Mouse (Mus musculus): Measurements from ENCODE around the gene Col6a1. TPM values are rescaled to one million over a fixed set of nuclear protein-coding genes. Genes with fewer than 3 reads are reported as not detected.
A peak's percentile ranks its signal among the peaks of the same experiment; 100 is the strongest.
"Not testable (repeated sequence)": the region's sequence is repeated elsewhere in the genome, so short reads cannot be mapped to it uniquely, and the experiment has no call there.

Gene Col6a1
- 149 and 152 TPM in 2 replicates for polyA plus RNA-seq (2015; fragmentation: Nextera tagmentation; extraction: Ambion mirVana)

- Histone ChIP-seq H3K4me1 (peaks cover 55% of the 10 kb centered on the region), H3K9ac (peak within 1 kb of the TSS; percentile 73), H3K27me3 (no peaks in the 10 kb centered on the region), H3K36me3 (peaks cover 27% of the 10 kb centered on the region), H3K9me3 (no peaks in the 10 kb centered on the region), H3K4me2 (replicated peaks) (peak within 1 kb of the TSS; percentile 74), H3K27ac (peak within 1 kb of the TSS; percentile 82), H3K4me3 (peak within 1 kb of the TSS; percentile 49)
- ATAC-seq (ENCODE audit: low FRiP score, low read depth), result peak; percentile 62
- 19% methylated on average over 9 of the region's 9 CpGs for WGBS
These were observed at the start of gene Col6a1 for GRCm38 (mm10) chr10:76725682-76726285. TSS of gene Col6a1 (minus strand) at chr10:76726168.

GRCm38 (mm10) chr10:76771624-76772023, 45.7 kb upstream of the Col6a1 start:
- no peak overlapping the region for H3K4me2 ChIP-seq (replicated peaks)
- H3K27ac ChIP-seq, result no peak overlapping the region
- no peaks in the 10 kb centered on the region for H3K4me1 ChIP-seq
- H3K36me3 ChIP-seq, result peaks cover 12% of the 10 kb centered on the region
- H3K27me3 ChIP-seq, result no peaks in the 10 kb centered on the region
- ATAC-seq (ENCODE audit: low FRiP score, low read depth), result no peak
- H3K4me3 ChIP-seq, result no peak overlapping the region
- 92% methylated on average over 3 of the region's 3 CpGs for WGBS
- H3K9me3 ChIP-seq, result no peaks in the 10 kb centered on the region
- no peak overlapping the region for H3K9ac ChIP-seq

- Histone ChIP-seq H3K4me1 (no peaks in the 10 kb centered on the region), H3K4me2 (replicated peaks) (no peak overlapping the region), H3K9ac (no peak overlapping the region), H3K27me3 (no peaks in the 10 kb centered on the region), H3K4me3 (no peak overlapping the region), H3K9me3 (no peaks in the 10 kb centered on the region), H3K27ac (no peak overlapping the region), H3K36me3 (peaks cover 16% of the 10 kb centered on the region)
- ATAC-seq (ENCODE audit: low FRiP score, low read depth), result no peak
- WGBS, result 64% methylated on average over 5 of the region's 5 CpGs
These were observed 45.1 kb upstream of the Col6a1 start for GRCm38 (mm10) chr10:76771086-76771485.

- H3K4me1 ChIP-seq, result no peaks in the 10 kb centered on the region
These were observed 43.6 kb upstream of the Col6a1 start for GRCm38 (mm10) chr10:76769581-76769980.

GRCm38 (mm10) chr10:76766196-76766595, 40.2 kb upstream of the Col6a1 start:
- no peaks in the 10 kb centered on the region for H3K4me1 ChIP-seq
- no peaks in the 10 kb centered on the region for H3K27me3 ChIP-seq
- 79% methylated on average over 1 of the region's 1 CpGs for WGBS
- H3K27ac ChIP-seq, result no peak overlapping the region
- ATAC-seq (ENCODE audit: low FRiP score, low read depth), result no peak
- no peak overlapping the region for H3K9ac ChIP-seq
- no peak overlapping the region for H3K4me3 ChIP-seq
- no peak overlapping the region for H3K4me2 ChIP-seq (replicated peaks)
- peaks cover 18% of the 10 kb centered on the region; the same call in 1 of the 2 replicates for H3K36me3 ChIP-seq
- no peaks in the 10 kb centered on the region for H3K9me3 ChIP-seq

More at GRCm38 (mm10) chr10:76769581-76769980, 43.6 kb upstream of the Col6a1 start:
- H3K9me3 ChIP-seq, result no peaks in the 10 kb centered on the region
- peaks cover 21% of the 10 kb centered on the region for H3K36me3 ChIP-seq
- H3K27ac ChIP-seq, result no peak overlapping the region
- no peak overlapping the region for H3K4me2 ChIP-seq (replicated peaks)
- no peaks in the 10 kb centered on the region for H3K27me3 ChIP-seq
- no peak for ATAC-seq (ENCODE audit: low FRiP score, low read depth)
- H3K9ac ChIP-seq, result no peak overlapping the region
- no peak overlapping the region for H3K4me3 ChIP-seq
- WGBS, result 78% methylated on average over 6 of the region's 6 CpGs

- H3K9ac ChIP-seq, result no peak overlapping the region
- H3K4me1 ChIP-seq, result no peaks in the 10 kb centered on the region
- no peaks in the 10 kb centered on the region for H3K9me3 ChIP-seq
- peaks cover 18% of the 10 kb centered on the region; the same call in 1 of the 2 replicates for H3K36me3 ChIP-seq
- no peak overlapping the region for H3K4me2 ChIP-seq (replicated peaks)
- H3K27me3 ChIP-seq, result no peaks in the 10 kb centered on the region
- 92% methylated on average over 4 of the region's 4 CpGs for WGBS
- ATAC-seq (ENCODE audit: low FRiP score, low read depth), result no peak
- no peak overlapping the region for H3K4me3 ChIP-seq
- no peak overlapping the region for H3K27ac ChIP-seq
These were observed 39.0 kb upstream of the Col6a1 start for GRCm38 (mm10) chr10:76764927-76765326.

GRCm38 (mm10) chr10:76763016-76763415, 37.0 kb upstream of the Col6a1 start:
- H3K9me3 ChIP-seq, result no peaks in the 10 kb centered on the region
- H3K27ac ChIP-seq, result no peak overlapping the region
- H3K9ac ChIP-seq, result no peak overlapping the region; the same call in 1 of the 2 replicates
- peaks cover 18% of the 10 kb centered on the region; the same call in 1 of the 2 replicates for H3K36me3 ChIP-seq
- no peak overlapping the region for H3K4me3 ChIP-seq
- H3K4me2 ChIP-seq (replicated peaks), result no peak overlapping the region
- no peaks in the 10 kb centered on the region for H3K27me3 ChIP-seq
- no peak for ATAC-seq (ENCODE audit: low FRiP score, low read depth)
- WGBS, result 91% methylated on average over 12 of the region's 12 CpGs
- no peaks in the 10 kb centered on the region for H3K4me1 ChIP-seq

- WGBS, result 88% methylated on average over 7 of the region's 7 CpGs
These were observed 36.4 kb upstream of the Col6a1 start for GRCm38 (mm10) chr10:76762411-76762810.

GRCm38 (mm10) chr10:76759878-76760277, 33.9 kb upstream of the Col6a1 start:
- Histone ChIP-seq H3K9ac (no peak overlapping the region), H3K27ac (no peak overlapping the region), H3K4me2 (replicated peaks) (no peak overlapping the region), H3K36me3 (peaks cover 3% of the 10 kb centered on the region; the same call in 1 of the 2 replicates), H3K4me3 (no peak overlapping the region), H3K4me1 (no peaks in the 10 kb centered on the region), H3K27me3 (no peaks in the 10 kb centered on the region), H3K9me3 (no peaks in the 10 kb centered on the region)
- WGBS, result 91% methylated on average over 5 of the region's 5 CpGs
- no peak for ATAC-seq (ENCODE audit: low FRiP score, low read depth)

More at GRCm38 (mm10) chr10:76762411-76762810, 36.4 kb upstream of the Col6a1 start:
- Histone ChIP-seq H3K9ac (no peak overlapping the region), H3K4me2 (replicated peaks) (no peak overlapping the region), H3K4me1 (no peaks in the 10 kb centered on the region), H3K27me3 (no peaks in the 10 kb centered on the region), H3K4me3 (no peak overlapping the region), H3K9me3 (no peaks in the 10 kb centered on the region), H3K36me3 (peaks cover 18% of the 10 kb centered on the region; the same call in 1 of the 2 replicates), H3K27ac (no peak overlapping the region)
- ATAC-seq (ENCODE audit: low FRiP score, low read depth), result no peak

GRCm38 (mm10) chr10:76753640-76754039, 27.7 kb upstream of the Col6a1 start:
- no peak overlapping the region for H3K4me3 ChIP-seq
- WGBS, result 84% methylated on average over 3 of the region's 3 CpGs
- H3K4me1 ChIP-seq, result no peaks in the 10 kb centered on the region
- no peak overlapping the region for H3K27ac ChIP-seq
- no peaks in the 10 kb centered on the region for H3K27me3 ChIP-seq
- 0 out of 2 replicates have a peak, but pooled peaks cover 4% of the 10 kb centered on the region for H3K9me3 ChIP-seq
- no peak overlapping the region for H3K4me2 ChIP-seq (replicated peaks)
- ATAC-seq (ENCODE audit: low FRiP score, low read depth), result no peak
- no peak overlapping the region for H3K9ac ChIP-seq
- H3K36me3 ChIP-seq, result no peaks in the 10 kb centered on the region

GRCm38 (mm10) chr10:76744267-76744666, 18.3 kb upstream of the Col6a1 start:
- not testable (repeated sequence) for ATAC-seq (ENCODE audit: low FRiP score, low read depth); H3K27me3 ChIP-seq; H3K4me3 ChIP-seq; H3K4me2 ChIP-seq (replicated peaks); H3K9me3 ChIP-seq; H3K9ac ChIP-seq; H3K27ac ChIP-seq; H3K36me3 ChIP-seq; H3K4me1 ChIP-seq
- WGBS, result 64% methylated on average over 11 of the region's 11 CpGs

GRCm38 (mm10) chr10:76736764-76737163, 10.8 kb upstream of the Col6a1 start:
- WGBS, result 66% methylated on average over 8 of the region's 8 CpGs
- H3K9me3 ChIP-seq, result no peaks in the 10 kb centered on the region
- no peaks in the 10 kb centered on the region for H3K36me3 ChIP-seq
- no peaks in the 10 kb centered on the region for H3K27me3 ChIP-seq
- H3K4me2 ChIP-seq (replicated peaks), result no peak overlapping the region
- no peak overlapping the region for H3K9ac ChIP-seq
- no peak overlapping the region for H3K4me3 ChIP-seq
- H3K27ac ChIP-seq, result no peak overlapping the region
- H3K4me1 ChIP-seq, result peaks cover 32% of the 10 kb centered on the region
- ATAC-seq (ENCODE audit: low FRiP score, low read depth), result no peak

- no peaks in the 10 kb centered on the region for H3K27me3 ChIP-seq
- no peaks in the 10 kb centered on the region for H3K36me3 ChIP-seq
- H3K4me3 ChIP-seq, result no peak overlapping the region
- H3K27ac ChIP-seq, result peak overlapping the region; percentile 44; the same call in 1 of the 2 replicates
- H3K4me1 ChIP-seq, result peaks cover 50% of the 10 kb centered on the region
- no peaks in the 10 kb centered on the region for H3K9me3 ChIP-seq
- no peak for ATAC-seq (ENCODE audit: low FRiP score, low read depth)
- H3K4me2 ChIP-seq (replicated peaks), result no peak overlapping the region
- 0 out of 2 replicates have a peak overlapping the region, but pooled peaks have one; percentile 8 for H3K9ac ChIP-seq
- WGBS, result 4% methylated on average over 4 of the region's 4 CpGs
These were observed 9.0 kb upstream of the Col6a1 start for GRCm38 (mm10) chr10:76734979-76735378.

All from limb, embryonic 13.5 days (tissue).